Mouse (Mus musculus): ENCODE measurements at regions not wholly inside any gene's neighbourhood (a gene's known extent, or its start where the extent isn't known, plus 50 kb on each side); places are given as distances from the start of the nearest gene placed in this dataset.

DNA sequence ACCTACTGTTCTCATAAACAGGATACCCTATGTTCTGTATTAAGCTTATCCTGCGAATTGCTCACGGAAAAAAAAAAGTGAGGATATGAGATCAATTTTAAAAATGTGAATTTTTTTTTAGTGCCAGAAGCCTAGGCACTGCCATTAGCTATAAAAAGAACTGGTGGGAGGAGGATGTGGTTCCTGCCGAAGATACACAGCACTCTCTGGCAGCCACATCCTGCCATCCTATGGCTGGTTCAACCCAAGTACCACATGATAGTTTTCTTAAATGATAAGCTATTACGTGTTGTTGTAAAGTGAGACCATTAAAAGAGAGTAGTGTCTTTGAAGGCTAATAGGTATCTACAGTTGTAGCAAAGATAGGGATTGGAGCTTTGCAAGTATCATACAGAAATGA is 58.2 kb upstream of the Ppp3ca start:
- no peaks in the 10 kb centered on the region for H3K9me3 ChIP-seq (replicated peaks)
- no peak overlapping the region for H3K4me3 ChIP-seq
- no peak overlapping the region for H3K27ac ChIP-seq
- ATAC-seq (ENCODE audit: low FRiP score): no peak
- peaks cover 11% of the 10 kb centered on the region for H3K4me1 ChIP-seq
- H3K36me3 ChIP-seq: no peaks in the 10 kb centered on the region
- 81% methylated on average over 4 of the region's 4 CpGs for WGBS
- H3K4me2 ChIP-seq (replicated peaks): no peak overlapping the region
- no peak overlapping the region for H3K9ac ChIP-seq
- H3K27me3 ChIP-seq: no peaks in the 10 kb centered on the region

DNA sequence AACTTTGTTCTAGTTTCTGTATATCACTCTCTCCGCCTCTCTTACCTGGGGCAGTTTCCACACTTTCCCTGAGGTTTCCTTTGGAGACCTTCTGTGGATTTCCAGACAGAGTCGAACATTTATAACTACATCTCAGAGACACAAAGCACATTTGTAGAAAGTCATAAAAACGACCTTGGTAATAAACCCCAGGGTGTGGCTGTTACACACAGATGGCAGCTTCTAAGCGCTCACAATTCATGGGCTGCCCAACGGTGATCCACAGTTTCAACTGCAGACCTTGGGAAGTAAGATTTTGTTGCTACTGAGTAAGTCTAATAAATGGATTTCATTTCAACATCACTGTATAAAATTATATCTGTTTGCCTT is 59.4 kb upstream of the Ppp3ca start:
- WGBS: 77% methylated on average over 5 of the region's 5 CpGs
- H3K27ac ChIP-seq: no peak overlapping the region
- H3K36me3 ChIP-seq: no peaks in the 10 kb centered on the region
- no peak overlapping the region for H3K4me3 ChIP-seq
- H3K4me1 ChIP-seq: peaks cover 11% of the 10 kb centered on the region
- H3K4me2 ChIP-seq (replicated peaks): no peak overlapping the region
- H3K27me3 ChIP-seq: no peaks in the 10 kb centered on the region
- no peak for ATAC-seq (ENCODE audit: low FRiP score)
- H3K9ac ChIP-seq: no peak overlapping the region
- H3K9me3 ChIP-seq (replicated peaks): no peaks in the 10 kb centered on the region

DNA sequence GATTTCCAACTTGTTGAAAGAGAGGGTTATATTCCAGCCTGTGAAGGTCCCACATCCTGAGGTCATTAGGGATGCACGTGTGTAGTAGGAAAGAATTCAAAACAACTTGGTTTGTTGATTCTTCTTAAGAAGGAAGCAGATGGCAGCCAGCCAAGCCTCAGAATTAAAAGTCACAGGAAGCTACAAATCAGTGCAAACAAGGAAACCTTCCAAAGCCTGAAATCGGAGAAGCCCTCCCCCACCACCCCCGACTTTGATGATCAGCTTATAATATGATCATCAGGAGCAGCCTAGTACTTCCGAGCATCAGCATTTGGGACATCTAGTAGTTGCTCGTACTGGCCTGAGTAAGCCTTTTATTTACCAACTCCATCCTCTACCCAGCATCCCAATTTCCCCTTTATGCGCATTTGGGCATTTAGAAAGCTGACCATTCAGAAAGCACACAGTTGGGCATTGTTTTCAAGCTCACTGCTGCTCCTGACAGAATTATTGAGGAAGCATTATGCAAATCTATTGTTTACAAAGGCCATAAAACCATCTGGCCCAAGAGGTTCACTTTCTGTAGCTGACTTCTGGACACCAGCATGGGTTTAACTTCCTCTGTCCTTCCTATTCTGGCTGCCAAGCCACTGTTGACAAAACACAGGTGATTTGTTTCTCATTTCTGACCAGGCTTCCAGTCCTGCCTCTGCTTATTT is 59.9 kb upstream of the Ppp3ca start:
- no peak for ATAC-seq (ENCODE audit: low FRiP score)
- Histone ChIP-seq H3K9me3 (replicated peaks) (no peaks in the 10 kb centered on the region), H3K9ac (no peak overlapping the region), H3K36me3 (no peaks in the 10 kb centered on the region), H3K27me3 (no peaks in the 10 kb centered on the region), H3K27ac (no peak overlapping the region), H3K4me1 (peaks cover 11% of the 10 kb centered on the region), H3K4me3 (no peak overlapping the region), H3K4me2 (replicated peaks) (no peak overlapping the region)
- WGBS: 39% methylated on average over 6 of the region's 6 CpGs

DNA sequence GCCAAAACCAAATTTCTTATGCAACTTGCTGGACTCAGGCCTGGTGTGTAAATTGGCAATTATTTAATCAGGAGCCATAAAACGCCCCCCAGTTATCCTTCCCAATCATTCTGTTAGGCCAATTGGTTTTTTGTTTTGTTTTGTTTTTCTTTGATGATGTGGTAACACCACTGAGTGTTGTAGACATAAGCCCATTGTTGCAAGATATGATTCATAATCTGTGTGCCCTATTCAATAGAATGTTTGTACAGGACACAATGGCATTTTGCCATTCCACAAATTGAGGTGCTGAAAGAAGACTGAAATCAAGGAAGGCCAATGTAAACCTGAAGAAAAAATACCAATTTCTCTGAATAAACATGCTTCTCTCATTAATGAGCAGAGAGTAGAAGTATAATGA is 68.2 kb upstream of the Ppp3ca start:
- Histone ChIP-seq H3K9me3 (replicated peaks) (no peaks in the 10 kb centered on the region), H3K4me2 (replicated peaks) (no peak overlapping the region), H3K27me3 (no peaks in the 10 kb centered on the region), H3K36me3 (no peaks in the 10 kb centered on the region), H3K4me3 (no peak overlapping the region), H3K9ac (no peak overlapping the region), H3K27ac (no peak overlapping the region), H3K4me1 (no peaks in the 10 kb centered on the region)
- WGBS: 73% methylated on average over 1 of the region's 1 CpGs
- no peak for ATAC-seq (ENCODE audit: low FRiP score)

DNA sequence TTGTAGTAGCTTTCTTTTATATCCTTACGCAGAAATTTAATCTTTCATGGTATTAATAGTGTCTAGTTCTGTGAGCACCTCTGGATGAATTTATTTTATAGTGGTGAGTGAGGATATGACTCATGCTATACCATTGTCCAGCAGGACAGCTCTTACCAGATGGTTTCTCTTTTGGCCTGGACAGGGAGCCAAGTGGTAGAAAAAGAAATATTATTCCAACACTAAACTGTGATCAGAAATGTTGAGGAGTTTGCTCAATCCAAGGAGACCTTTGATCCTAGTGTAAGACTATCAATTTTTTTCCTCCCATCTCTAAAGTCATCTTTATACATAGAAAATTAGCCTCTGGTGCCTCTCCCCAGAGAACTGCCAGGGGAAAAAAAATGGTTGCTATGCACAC is 86.0 kb upstream of the Ppp3ca start:
- Histone ChIP-seq H3K27me3 (no peaks in the 10 kb centered on the region), H3K4me2 (replicated peaks) (no peak overlapping the region), H3K4me3 (no peak overlapping the region), H3K9ac (no peak overlapping the region), H3K36me3 (no peaks in the 10 kb centered on the region), H3K9me3 (replicated peaks) (no peaks in the 10 kb centered on the region), H3K27ac (no peak overlapping the region), H3K4me1 (no peaks in the 10 kb centered on the region)
- no peak for ATAC-seq (ENCODE audit: low FRiP score)
- WGBS: 90% methylated on average over 1 of the region's 1 CpGs

DNA sequence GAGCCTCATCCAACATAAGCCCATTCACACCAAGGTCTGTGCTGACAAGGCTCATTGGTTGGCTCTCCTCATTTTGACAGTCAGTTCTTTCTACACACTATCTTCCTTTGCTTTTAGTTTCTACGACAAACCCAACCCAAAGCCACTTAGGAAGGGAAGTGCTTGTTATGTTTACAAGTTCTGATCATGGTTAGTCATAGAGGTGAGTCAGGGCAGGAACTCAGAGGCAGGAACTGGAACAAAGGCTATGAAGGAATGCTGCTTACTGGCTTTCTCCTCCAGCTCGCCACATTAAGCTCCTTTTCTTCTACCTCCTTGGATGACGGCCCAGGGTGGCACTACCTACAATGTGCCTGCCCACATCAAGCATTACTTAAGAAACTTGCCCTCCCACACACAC is 91.9 kb upstream of the Ppp3ca start:
- Histone ChIP-seq H3K9ac (no peak overlapping the region), H3K9me3 (replicated peaks) (no peaks in the 10 kb centered on the region), H3K4me1 (no peaks in the 10 kb centered on the region), H3K27me3 (no peaks in the 10 kb centered on the region), H3K4me2 (replicated peaks) (no peak overlapping the region), H3K27ac (no peak overlapping the region), H3K4me3 (no peak overlapping the region), H3K36me3 (no peaks in the 10 kb centered on the region)
- WGBS: 79% methylated on average over 3 of the region's 3 CpGs
- no peak for ATAC-seq (ENCODE audit: low FRiP score)

DNA sequence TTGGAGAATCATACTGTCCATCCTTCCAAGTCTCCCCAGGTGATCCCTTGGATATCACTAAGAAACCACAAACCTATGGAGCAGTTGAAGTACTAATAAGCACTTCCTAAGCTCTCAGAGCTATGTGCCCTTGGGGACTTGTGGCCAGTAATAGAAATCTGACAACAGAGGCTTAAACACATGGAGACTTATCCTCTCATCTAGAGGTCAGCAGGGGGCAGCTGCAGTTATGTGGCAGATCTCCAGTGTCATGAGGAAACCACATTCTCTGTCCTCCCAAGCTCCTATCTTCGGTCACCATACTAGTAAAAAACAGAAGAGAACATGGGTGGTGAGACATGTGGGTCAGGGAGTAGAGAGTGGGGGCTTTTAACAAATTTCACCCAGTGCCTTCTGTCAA is 99.4 kb upstream of the Ppp3ca start:
- Histone ChIP-seq H3K4me3 (no peak overlapping the region), H3K4me2 (replicated peaks) (no peak overlapping the region), H3K27me3 (no peaks in the 10 kb centered on the region), H3K27ac (no peak overlapping the region), H3K36me3 (no peaks in the 10 kb centered on the region), H3K9ac (no peak overlapping the region), H3K9me3 (replicated peaks) (no peaks in the 10 kb centered on the region), H3K4me1 (no peaks in the 10 kb centered on the region)
- WGBS: 67% methylated on average over 1 of the region's 1 CpGs
- ATAC-seq (ENCODE audit: low FRiP score): no peak

DNA sequence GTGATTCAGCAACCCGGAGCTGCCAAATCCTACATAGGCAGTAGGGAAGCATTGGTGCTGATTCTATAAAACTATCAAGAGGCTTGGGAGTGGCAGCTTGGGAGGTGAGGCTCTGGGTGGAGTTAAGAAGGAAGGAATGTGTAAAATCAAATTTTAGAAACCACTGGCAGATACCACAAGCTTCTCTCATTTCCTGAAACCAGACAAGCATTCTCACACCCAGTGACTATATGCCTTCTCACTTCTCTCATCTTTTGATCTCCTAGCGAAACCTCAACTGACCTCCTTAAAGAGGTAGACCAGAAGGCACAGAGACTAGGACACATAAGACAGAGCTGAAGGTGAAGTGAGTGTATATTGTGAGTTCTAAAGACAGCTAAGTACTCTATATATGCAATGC is 113.4 kb upstream of the Ppp3ca start:
- Histone ChIP-seq H3K27me3 (no peaks in the 10 kb centered on the region), H3K9me3 (replicated peaks) (no peaks in the 10 kb centered on the region), H3K9ac (no peak overlapping the region), H3K4me3 (no peak overlapping the region), H3K27ac (no peak overlapping the region), H3K4me2 (replicated peaks) (no peak overlapping the region), H3K4me1 (no peaks in the 10 kb centered on the region), H3K36me3 (no peaks in the 10 kb centered on the region)
- no peak for ATAC-seq (ENCODE audit: low FRiP score)
- 86% methylated on average over 2 of the region's 2 CpGs for WGBS

DNA sequence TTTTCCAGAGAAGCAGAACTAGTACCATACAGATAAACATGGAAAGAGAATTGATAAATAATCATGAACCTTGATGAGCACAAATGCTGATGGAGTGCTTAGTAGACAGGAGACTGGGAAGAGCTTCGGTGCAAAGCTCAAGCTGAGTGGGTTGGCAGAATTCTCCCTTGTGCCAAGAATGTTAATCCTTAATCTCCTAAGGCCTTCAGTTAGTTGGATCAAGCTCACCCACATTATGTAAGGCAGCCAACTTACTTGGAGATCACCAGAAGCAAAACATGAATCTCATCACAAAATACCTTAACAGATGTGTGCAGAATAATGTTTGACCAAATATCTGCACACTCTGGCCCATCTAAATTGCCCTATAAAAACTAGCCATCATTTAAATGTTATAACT is 120.5 kb upstream of the Ppp3ca start:
- H3K4me1 ChIP-seq: no peaks in the 10 kb centered on the region
- ATAC-seq (ENCODE audit: low FRiP score): no peak
- WGBS: 68% methylated on average over 1 of the region's 1 CpGs
- H3K4me3 ChIP-seq: no peak overlapping the region
- H3K27me3 ChIP-seq: no peaks in the 10 kb centered on the region
- H3K9ac ChIP-seq: no peak overlapping the region
- no peaks in the 10 kb centered on the region for H3K9me3 ChIP-seq (replicated peaks)
- H3K36me3 ChIP-seq: no peaks in the 10 kb centered on the region
- H3K4me2 ChIP-seq (replicated peaks): no peak overlapping the region
- no peak overlapping the region for H3K27ac ChIP-seq

DNA sequence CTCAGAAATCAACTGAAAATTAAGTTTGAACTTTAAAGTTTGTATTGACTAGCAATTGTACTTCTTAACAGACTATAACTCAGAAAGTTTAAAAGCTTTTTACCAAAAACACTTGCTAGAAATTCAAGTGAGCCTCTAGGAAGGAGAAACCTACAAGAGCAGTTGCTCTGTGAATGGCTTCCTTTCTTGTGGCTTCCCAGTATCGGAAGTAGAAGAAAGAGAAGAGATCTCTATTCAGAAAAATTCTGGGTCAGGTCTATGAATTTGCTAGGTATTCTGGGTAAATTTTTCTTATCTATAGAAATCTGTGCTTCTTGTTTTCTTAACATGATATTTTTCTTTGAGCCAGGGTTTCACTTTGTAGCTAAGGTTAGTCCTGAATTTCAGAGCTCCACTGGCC is 138.3 kb upstream of the Ppp3ca start:
- Histone ChIP-seq H3K4me3 (no peak overlapping the region), H3K4me1 (no peaks in the 10 kb centered on the region), H3K36me3 (no peaks in the 10 kb centered on the region), H3K9ac (no peak overlapping the region), H3K27ac (no peak overlapping the region), H3K27me3 (no peaks in the 10 kb centered on the region), H3K4me2 (replicated peaks) (no peak overlapping the region), H3K9me3 (replicated peaks) (no peaks in the 10 kb centered on the region)
- ATAC-seq (ENCODE audit: low FRiP score): no peak
- 100% methylated on average over 1 of the region's 1 CpGs for WGBS

DNA sequence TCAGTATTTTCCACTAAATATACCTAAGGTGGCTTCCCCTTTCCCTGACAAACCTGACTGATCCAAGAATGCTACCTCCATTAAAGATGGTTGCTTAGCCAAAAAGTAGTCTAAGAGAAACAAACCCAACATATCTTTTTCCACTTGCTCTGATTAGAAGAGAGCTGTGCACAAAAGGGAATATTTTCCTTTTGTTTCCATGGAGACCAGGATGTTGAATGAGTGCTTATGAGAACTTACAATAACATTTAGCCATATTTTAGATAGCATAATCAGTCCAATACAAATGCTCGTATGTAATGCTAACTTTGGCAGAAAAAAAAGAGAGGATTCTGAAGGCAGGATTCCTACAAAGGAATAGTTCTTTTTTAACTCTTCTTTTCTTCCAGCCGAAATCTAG is 161.3 kb upstream of the Ppp3ca start:
- no peaks in the 10 kb centered on the region for H3K4me1 ChIP-seq
- no peak overlapping the region for H3K9ac ChIP-seq
- ATAC-seq (ENCODE audit: low FRiP score): no peak
- no peaks in the 10 kb centered on the region for H3K27me3 ChIP-seq
- H3K27ac ChIP-seq: no peak overlapping the region
- 84% methylated on average over 2 of the region's 2 CpGs for WGBS
- H3K4me3 ChIP-seq: no peak overlapping the region
- H3K36me3 ChIP-seq: no peaks in the 10 kb centered on the region
- no peaks in the 10 kb centered on the region for H3K9me3 ChIP-seq (replicated peaks)
- H3K4me2 ChIP-seq (replicated peaks): no peak overlapping the region

DNA sequence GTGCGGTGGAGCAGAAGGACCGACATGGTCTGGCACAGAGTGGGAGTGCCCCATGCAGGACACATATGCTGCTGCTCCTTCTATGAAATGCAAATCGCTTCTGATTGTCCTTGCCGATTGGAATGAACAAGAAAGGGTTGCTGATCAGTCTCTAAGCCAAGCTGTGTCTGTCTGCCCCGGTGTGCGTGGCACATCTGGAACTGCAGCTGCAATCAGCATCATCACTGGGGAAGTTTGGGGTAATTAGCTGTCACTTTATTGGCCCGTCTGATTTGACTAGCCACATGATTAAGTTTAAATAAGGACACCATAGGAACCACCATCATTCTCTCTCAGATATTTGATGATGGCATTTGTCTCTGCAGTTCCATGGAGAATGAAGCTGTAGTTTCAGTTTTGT is 162.9 kb upstream of the Ppp3ca start:
- no peak overlapping the region for H3K9ac ChIP-seq
- no peak overlapping the region for H3K4me2 ChIP-seq (replicated peaks)
- no peaks in the 10 kb centered on the region for H3K36me3 ChIP-seq
- ATAC-seq (ENCODE audit: low FRiP score): no peak
- H3K9me3 ChIP-seq (replicated peaks): no peaks in the 10 kb centered on the region
- H3K4me3 ChIP-seq: no peak overlapping the region
- no peaks in the 10 kb centered on the region for H3K27me3 ChIP-seq
- no peaks in the 10 kb centered on the region for H3K4me1 ChIP-seq
- 70% methylated on average over 7 of the region's 7 CpGs for WGBS
- H3K27ac ChIP-seq: no peak overlapping the region

DNA sequence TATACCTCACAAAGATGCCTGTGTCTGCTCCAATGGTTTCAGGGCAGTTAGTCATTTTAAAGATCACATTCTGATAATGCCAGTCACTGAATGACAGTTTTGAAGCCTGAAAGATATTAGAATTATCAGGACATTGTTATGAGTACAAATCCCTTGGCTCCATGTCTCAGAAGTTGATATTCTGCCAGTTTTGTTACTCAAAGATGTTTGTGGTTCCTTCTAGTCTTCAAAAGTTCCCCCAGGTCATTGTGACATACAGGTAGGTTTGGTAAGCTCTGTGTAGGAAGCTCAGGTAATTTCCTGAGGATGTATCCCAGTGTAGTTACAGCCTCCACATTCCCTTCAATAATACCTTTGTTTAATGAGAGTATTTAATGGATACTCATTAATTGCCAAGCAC is 169.0 kb upstream of the Bank1 start:
- no peaks in the 10 kb centered on the region for H3K27me3 ChIP-seq
- H3K36me3 ChIP-seq: no peaks in the 10 kb centered on the region
- H3K9ac ChIP-seq: no peak overlapping the region
- H3K4me1 ChIP-seq: no peaks in the 10 kb centered on the region
- no peaks in the 10 kb centered on the region for H3K9me3 ChIP-seq (replicated peaks)
- H3K27ac ChIP-seq: no peak overlapping the region
- no peak overlapping the region for H3K4me3 ChIP-seq
- no peak overlapping the region for H3K4me2 ChIP-seq (replicated peaks)
- no peak for ATAC-seq (ENCODE audit: low FRiP score)

Measured in hindbrain, embryonic 12.5 days (tissue).